Mouse (Mus musculus) liver, postnatal 0 days (tissue): ENCODE results near the gene Pbdc1. TPM values are rescaled to one million over a fixed set of nuclear protein-coding genes. Genes with fewer than 3 reads are reported as not detected.
"Not testable (repeated sequence)": the region's sequence is repeated elsewhere in the genome, so short reads cannot be mapped to it uniquely, and the experiment has no call there.

Experiments used
- ATAC-seq: fragments of 200-750 bp; cut with Nextera tagmentation; 2 replicates; pipeline ENCODE4 v1.8.0; 2017; ENCODE audit warnings: mild to moderate bottlenecking, moderate library complexity
- DNase-seq: peaks from one replicate; pipeline ENCODE4 v3.0.0-alpha.2; 2016
- H3K27ac ChIP-seq: fragments of 300-500 bp; sonication (generic); 2 replicates; pipeline ENCODE4 v1.5.1; 2014; ENCODE audit warnings: antibody characterized with exemption, moderate library complexity, mild to moderate bottlenecking, low read depth
- H3K27me3 ChIP-seq: fragments of 300-500 bp; sonication (generic); 2 replicates; pipeline ENCODE4 v1.6.1; 2014; ENCODE audit warnings: low read length, control low read depth, mixed read lengths; ENCODE audit not compliant: insufficient read depth
- H3K36me3 ChIP-seq: fragments of 300-500 bp; sonication (generic); replicated peaks from 2 replicates; pipeline ENCODE4 v1.6.1; 2014; ENCODE audit warnings: mild to moderate bottlenecking, control low read depth, low read length, moderate library complexity, mixed read lengths; ENCODE audit not compliant: insufficient read depth
- H3K4me1 ChIP-seq: fragments of 300-500 bp; sonication (generic); 2 replicates; pipeline ENCODE4 v1.6.1; 2014; ENCODE audit warnings: antibody characterized with exemption, mild to moderate bottlenecking, control low read depth; ENCODE audit not compliant: insufficient read depth
- H3K4me2 ChIP-seq: fragments of 300-500 bp; sonication (generic); 2 replicates; pipeline ENCODE4 v1.6.1; 2014; ENCODE audit warnings: low read depth, mild to moderate bottlenecking, low read length, moderate library complexity, mixed read lengths
- H3K4me3 ChIP-seq: fragments of 300-500 bp; sonication (generic); 2 replicates; pipeline ENCODE4 v1.5.1; 2014; ENCODE audit warnings: low read depth, low read length
- H3K9ac ChIP-seq: fragments of 300-500 bp; sonication (generic); replicated peaks from 2 replicates; pipeline ENCODE4 v1.6.1; 2014; ENCODE audit warnings: mild to moderate bottlenecking, moderate library complexity
- H3K9me3 ChIP-seq: fragments of 300-500 bp; sonication (generic); 2 replicates; pipeline ENCODE4 v1.6.1; 2016; ENCODE audit warnings: mild to moderate bottlenecking, control low read depth, low read length, mixed read lengths
- CTCF ChIP-seq: sonication (generic); IDR thresholded peaks from 2 replicates; pipeline ENCODE4 v1.5.1; 2016; ENCODE audit warnings: antibody characterized with exemption, low read depth
- EP300 ChIP-seq: IDR thresholded peaks from 2 replicates; pipeline ENCODE4 v1.6.1; 2016; ENCODE audit warnings: antibody characterized with exemption, low read depth, mild to moderate bottlenecking
- WGBS: fragments of 180-500 bp; shearing (Covaris S2); extraction: QIAGEN DNeasy Blood & Tissue Kit; methylation state at CpG from one replicate; pipeline ENCODE4 v1.1.7; 2014; ENCODE audit not compliant: insufficient replicate concordance; 5-methylcytosine and 5-hydroxymethylcytosine counted together
- polyA plus RNA-seq: library from polyadenylated mRNA; unstranded; fragments of >200 nt; fragmentation: Nextera tagmentation; extraction: Ambion mirVana; gene quantifications from 2 replicates; pipeline ENCODE4 v1.2.1, GENCODE M21; 2015

Gene Pbdc1
- polyA plus RNA-seq, 1 experiment from 2014 or later: 27.8 TPM

DNA sequence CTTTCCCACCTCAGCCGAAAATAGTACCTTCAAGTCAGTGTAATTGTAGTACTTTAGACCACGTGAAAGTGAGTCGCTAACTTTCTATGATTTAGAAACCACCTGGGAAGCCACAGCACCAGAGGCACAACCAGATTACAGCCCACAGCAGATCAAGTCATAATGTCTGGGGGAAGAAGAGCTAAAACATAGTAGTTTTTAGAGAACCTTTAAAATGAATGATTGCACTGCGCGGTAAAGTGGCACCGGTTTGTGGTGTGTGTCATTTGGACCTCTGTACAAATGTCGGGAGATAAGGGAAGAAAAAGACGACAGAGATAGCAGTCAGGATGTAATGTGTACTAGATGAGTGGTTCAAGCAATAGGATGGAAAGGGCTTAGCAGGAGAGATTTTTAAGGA lies 540 bp downstream of the Pbdc1 start:
- Histone ChIP-seq H3K27me3 (no peaks in the 10 kb centered on the region), H3K27ac (peak overlapping the region; percentile 71), H3K4me2 (peak overlapping the region; percentile 82), H3K4me1 (no peaks in the 10 kb centered on the region), H3K9me3 (no peaks in the 10 kb centered on the region), H3K4me3 (peak overlapping the region; percentile 62), H3K36me3 (peaks cover 3% of the 10 kb centered on the region), H3K9ac (peak overlapping the region; percentile 58)
- TF ChIP-seq EP300 (no peak), CTCF (no peak)
- no peak for DNase-seq
- WGBS: 5% methylated on average over 8 of the region's 8 CpGs
- peak; percentile 7; the same call in 1 of the 2 replicates for ATAC-seq

DNA sequence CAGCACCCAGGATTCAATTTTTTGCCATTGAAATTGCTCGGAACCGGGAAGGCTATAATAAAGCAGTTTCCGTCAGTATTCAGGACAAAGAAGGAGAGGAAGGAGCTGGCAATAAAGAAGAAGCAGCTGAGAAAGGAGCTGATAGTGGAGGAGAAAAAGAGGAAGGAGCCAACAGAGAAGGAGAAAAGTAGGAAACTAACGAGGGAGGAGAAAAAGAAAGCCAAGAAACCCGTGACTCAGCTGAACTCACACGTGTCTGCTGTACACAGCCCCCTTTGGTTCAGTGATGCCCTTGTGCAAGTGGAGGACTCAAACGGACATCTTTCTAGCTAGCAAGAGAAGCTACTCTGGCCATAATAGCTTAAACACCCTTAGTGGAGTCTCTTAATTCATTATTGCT lies 3.5 kb downstream of the Pbdc1 start:
- not testable (repeated sequence) for H3K27me3 ChIP-seq, H3K36me3 ChIP-seq, ATAC-seq, H3K4me2 ChIP-seq, H3K9me3 ChIP-seq, H3K9ac ChIP-seq, H3K4me3 ChIP-seq, H3K27ac ChIP-seq, H3K4me1 ChIP-seq, DNase-seq
- WGBS: 69% methylated on average over 7 of the region's 7 CpGs

DNA sequence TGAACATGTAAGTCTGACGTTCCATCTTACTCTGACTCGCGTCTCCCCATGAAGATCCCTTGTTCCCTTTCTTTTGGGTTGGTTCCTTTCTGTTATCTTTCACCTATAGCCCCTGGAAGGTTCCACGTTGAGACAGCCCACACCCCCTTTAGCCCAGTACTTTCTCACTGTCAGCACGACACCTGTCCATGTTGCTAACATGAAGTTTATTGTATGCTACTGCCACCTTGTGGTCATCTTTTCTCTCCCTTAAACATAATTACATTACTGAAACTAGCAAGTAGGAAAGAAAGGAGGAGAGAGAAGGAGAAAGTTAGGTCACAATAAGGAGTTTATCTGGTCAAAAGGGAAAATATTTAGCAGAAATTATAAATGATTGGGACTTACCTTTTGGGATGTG lies 24.6 kb downstream of the Pbdc1 start:
- 46% methylated on average over 5 of the region's 5 CpGs for WGBS
- H3K36me3 ChIP-seq: no peaks in the 10 kb centered on the region
- H3K9ac ChIP-seq: no peak overlapping the region
- H3K27ac ChIP-seq: no peak overlapping the region
- ATAC-seq (no peak), DNase-seq (peak; percentile 11)
- no peak overlapping the region for H3K4me2 ChIP-seq
- H3K4me3 ChIP-seq: no peak overlapping the region
- H3K4me1 ChIP-seq: no peaks in the 10 kb centered on the region
- H3K9me3 ChIP-seq: no peaks in the 10 kb centered on the region
- TF ChIP-seq EP300: no peak
- peak; percentile 73 for TF ChIP-seq CTCF
- no peaks in the 10 kb centered on the region for H3K27me3 ChIP-seq

DNA sequence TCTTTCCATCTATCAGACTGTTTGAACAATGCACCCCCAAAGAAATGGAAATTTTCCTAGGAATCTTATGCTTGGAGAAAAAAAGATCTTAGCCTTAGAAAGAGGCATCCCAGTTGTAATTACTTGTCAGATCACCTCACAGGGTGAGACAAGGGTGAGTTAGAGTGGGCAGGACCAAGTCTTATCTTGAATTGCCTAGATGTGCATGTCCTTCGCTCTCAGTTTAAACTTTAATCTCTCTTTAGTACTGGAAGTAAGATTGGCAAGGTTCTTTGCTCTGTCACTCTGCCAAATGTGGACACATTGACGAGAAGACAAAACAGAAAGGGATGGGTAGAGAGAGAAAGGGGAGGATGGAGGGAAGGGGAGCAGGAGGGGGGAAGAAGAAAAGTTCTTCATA lies 35.4 kb downstream of the Pbdc1 start:
- DNase-seq (no peak), ATAC-seq (no peak)

DNA sequence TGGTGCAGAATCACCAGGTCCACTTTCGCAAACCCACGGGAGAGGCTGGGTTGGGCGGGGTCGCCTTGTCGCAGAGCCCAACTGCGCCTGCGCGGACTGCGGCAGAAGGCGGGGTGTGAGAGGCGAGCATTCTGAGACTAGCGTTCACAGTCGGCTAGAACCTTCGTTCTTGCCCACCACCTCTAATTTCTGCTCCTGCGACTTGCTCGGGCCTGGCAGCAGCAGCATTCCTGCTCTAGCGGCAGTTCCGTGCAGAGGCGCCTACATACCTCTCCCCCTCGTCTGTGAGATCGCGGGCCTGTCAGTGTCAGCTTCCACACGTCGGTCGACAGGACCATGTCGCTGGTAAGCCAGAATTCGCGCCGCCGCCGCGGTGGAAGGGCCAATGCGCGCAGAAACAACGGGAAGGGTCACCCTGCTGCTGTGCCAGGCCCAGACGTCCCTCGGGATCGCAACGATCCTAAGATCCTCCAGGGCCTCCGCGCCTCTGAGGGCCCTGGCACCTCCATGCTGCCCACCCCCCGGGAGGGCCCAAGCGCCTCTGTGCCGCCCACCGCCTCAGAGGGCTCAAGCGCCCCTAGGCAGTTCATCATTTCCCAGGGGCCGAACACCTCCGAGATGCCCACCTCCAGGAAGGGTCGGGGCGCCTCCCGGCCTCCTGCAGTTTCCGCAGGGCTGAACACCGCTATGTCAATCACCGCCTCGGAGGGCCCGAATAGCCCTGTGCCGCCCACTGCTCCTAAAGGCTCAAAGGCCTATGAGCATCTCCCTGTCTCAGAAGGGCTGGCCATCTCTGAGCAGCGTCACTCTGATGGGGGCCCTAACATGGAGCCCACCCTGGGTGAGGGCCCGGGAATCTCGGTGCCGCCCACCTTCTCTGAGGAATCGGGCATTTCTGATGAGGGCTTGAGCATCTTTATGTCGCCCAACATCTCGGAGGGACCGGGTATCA lies 41.0 kb downstream of the Pbdc1 start, which contains the start of gene Magee1:
Gene Magee1, plus strand, starts transcription at position 104 of the 952 bp plus-strand sequence.
- 14% methylated on average over 65 of the region's 65 CpGs for WGBS
- H3K27me3 ChIP-seq: 0 out of 2 replicates have a peak, but pooled peaks cover 4% of the 10 kb centered on the region
- ATAC-seq (peak; percentile 63), DNase-seq (peak; percentile 66)
- H3K9me3 ChIP-seq: no peaks in the 10 kb centered on the region
- H3K36me3 ChIP-seq: no peaks in the 10 kb centered on the region
- H3K4me2 ChIP-seq: peak within 1 kb of the TSS; percentile 92
- peak within 1 kb of the TSS; percentile 46 for H3K9ac ChIP-seq
- H3K4me3 ChIP-seq: peak within 1 kb of the TSS; percentile 55
- H3K4me1 ChIP-seq: no peaks in the 10 kb centered on the region
- H3K27ac ChIP-seq: no peak within 1 kb of the TSS
- no peak for TF ChIP-seq CTCF
- TF ChIP-seq EP300: no peak

More for the DNA sequence above, 35.4 kb downstream of the Pbdc1 start:
- no peak overlapping the region for H3K4me2 ChIP-seq
- no peaks in the 10 kb centered on the region for H3K27me3 ChIP-seq
- 47% methylated on average over 2 of the region's 2 CpGs for WGBS
- H3K9me3 ChIP-seq: no peaks in the 10 kb centered on the region
- no peaks in the 10 kb centered on the region for H3K36me3 ChIP-seq
- H3K4me1 ChIP-seq: no peaks in the 10 kb centered on the region
- TF ChIP-seq EP300: no peak
- no peak overlapping the region for H3K4me3 ChIP-seq
- H3K27ac ChIP-seq: no peak overlapping the region
- no peak overlapping the region for H3K9ac ChIP-seq

DNA sequence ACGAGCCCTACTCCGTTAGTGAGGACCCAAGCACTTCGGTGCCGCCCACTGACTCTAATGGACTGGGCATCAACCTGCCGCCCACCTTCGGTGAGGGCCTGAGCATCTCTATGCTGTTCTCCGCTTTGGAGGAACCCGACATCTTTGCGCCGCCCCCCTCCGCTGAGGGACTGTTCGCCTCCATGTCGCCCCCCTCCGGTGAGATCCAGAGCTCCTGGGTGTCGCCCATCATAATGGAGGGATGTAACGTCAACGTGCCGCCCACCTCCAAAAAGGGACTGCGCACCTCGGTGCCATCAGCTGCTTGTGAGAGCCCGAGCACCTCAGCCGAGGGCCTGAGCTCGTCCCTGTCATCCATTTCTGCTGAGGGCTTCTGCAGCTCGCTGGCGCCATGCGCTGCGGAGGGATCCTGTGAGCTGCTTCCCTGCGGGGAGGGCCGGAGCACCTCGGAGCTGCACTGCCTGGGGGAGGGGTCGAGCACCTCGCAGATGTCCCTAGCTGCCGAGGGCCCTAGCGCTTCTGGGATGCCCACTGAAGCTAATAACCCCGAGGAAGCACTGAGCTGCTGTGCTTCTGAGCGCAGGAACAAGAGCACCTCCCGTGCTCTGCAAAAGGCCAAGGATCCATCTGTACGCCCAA lies 41.8 kb downstream of the Pbdc1 start:
- DNase-seq (peak; percentile 61), ATAC-seq (peak; percentile 49; the same call in 1 of the 2 replicates)
- 22% methylated on average over 36 of the region's 38 CpGs for WGBS
- Histone ChIP-seq H3K9ac (no peak overlapping the region), H3K27ac (no peak overlapping the region), H3K36me3 (no peaks in the 10 kb centered on the region), H3K27me3 (0 out of 2 replicates have a peak, but pooled peaks cover 4% of the 10 kb centered on the region), H3K4me2 (peak overlapping the region; percentile 92), H3K4me1 (no peaks in the 10 kb centered on the region), H3K4me3 (peak overlapping the region; percentile 55), H3K9me3 (no peaks in the 10 kb centered on the region)
- TF ChIP-seq EP300: no peak
- peak; percentile 56 for TF ChIP-seq CTCF
